Mouse (Mus musculus) mesoderm, embryonic 11.5 days (tissue): ENCODE measurements around the gene Zyg11a.
"Not testable (repeated sequence)": the region's sequence is repeated elsewhere in the genome, so short reads cannot be mapped to it uniquely, and the experiment has no call there.

ENCODE experiments used
- DNase-seq: peaks from one replicate; pipeline ENCODE4 v3.0.0-alpha.2; 2012; ENCODE audit warnings: low read depth, low spot score

Gene Zyg11a

GRCm38 (mm10) chr4:108144880-108145279 is 73.0 kb downstream of the Zyg11a start, which contains the start of gene Scp2:
TSS of gene Scp2 (minus strand) at chr4:108144998.
- DNase-seq: no peak

GRCm38 (mm10) chr4:108143778-108144177 is 74.1 kb downstream of the Zyg11a start:
- DNase-seq: no peak

GRCm38 (mm10) chr4:108143178-108143577 is 74.7 kb downstream of the Zyg11a start:
- not testable (repeated sequence) for DNase-seq

GRCm38 (mm10) chr4:108136938-108137337 is 80.9 kb downstream of the Zyg11a start:
- no peak for DNase-seq
